Mouse (Mus musculus) layer of hippocampus, postnatal 36 days (tissue): ENCODE measurements around the gene Cyb5r4. TPM values are rescaled to one million over a fixed set of nuclear protein-coding genes. Genes with fewer than 3 reads are reported as not detected.
"Not testable (repeated sequence)": the region's sequence is repeated elsewhere in the genome, so short reads cannot be mapped to it uniquely, and the experiment has no call there.

Experiments used
- DNase-seq, 2 experiments: peaks; one replicate each; pipeline ENCODE4 v3.0.0; 2022
- total RNA-seq, 2 experiments: library from RNA; stranded (reverse); gene quantifications; 2 replicates each; pipeline ENCODE4 v1.2.3; 2021

Gene Cyb5r4
- 10 to 100 TPM; 39.2 to 45.6 TPM for total RNA-seq

DNA sequence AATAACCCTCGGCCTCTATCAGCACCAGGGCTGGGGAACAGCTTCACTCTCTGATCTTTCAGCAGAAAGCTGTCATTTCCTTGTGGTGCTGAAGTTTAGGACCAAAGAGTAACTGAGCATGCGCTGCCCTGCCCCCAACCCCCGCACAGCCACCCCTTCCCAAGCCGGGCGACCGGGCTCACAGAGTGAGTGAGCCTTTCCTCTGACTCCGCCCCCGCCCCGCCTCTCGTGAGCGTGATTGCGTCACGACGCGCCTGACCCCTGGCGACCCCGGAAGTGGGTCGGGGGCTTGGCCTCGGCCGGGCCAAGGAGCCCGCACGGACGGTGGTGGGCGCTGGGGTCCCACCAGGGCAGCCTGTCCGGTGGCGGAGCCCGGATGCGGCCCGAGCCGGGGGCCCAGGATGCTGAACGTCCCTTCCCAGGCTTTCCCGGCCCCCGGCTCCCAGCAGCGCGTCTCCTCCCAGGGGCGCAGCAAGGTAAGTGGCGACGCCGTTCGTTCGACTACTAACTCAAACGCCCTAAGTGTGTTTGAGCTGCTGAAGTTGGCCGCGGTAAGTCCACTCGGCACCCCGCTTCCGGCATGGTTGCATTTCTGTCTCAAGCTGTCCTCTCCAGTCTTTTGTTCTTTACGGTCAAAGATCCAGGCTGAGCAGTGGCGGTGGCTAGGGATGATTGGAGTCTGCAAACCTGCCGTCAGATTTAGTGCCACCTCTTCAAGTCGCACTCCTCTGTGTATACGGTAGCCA, at the start of gene Cyb5r4:
TSS of gene Cyb5r4 (plus strand) at position 237 of the 746 bp plus-strand sequence.
- peak; percentile 92 to 93 for DNase-seq

- DNase-seq: not testable (repeated sequence)
Observed at GRCm38 (mm10) chr9:86972471-86972870, 49.3 kb upstream of the Cyb5r4 start.

DNA sequence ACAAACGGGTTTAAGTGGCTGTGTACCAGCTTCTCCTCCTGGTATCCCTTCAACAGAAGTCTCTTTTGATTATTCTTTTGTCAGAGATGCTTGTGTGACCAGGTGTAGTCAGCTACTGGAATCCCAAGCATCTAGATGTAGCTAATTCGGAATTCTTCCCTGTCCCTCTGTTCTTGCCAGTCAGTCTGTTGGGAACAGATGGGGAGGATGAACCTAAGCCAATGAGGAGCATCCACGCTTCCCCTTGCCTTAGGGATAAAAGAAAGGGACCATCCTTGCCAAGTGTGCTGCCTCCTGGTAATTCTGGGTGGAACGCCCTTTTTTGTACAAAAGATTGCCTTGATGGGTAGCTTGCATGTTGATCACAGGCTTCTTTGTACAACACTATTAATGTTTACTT, 48.3 kb upstream of the Cyb5r4 start:
- peak; percentile 13 to 24 for DNase-seq

GRCm38 (mm10) chr9:86976896-86977295, 44.9 kb upstream of the Cyb5r4 start:
- DNase-seq: peak; percentile 17 to 30

- no peak for DNase-seq
Observed at GRCm38 (mm10) chr9:86978257-86978907, 43.4 kb upstream of the Cyb5r4 start.

GRCm38 (mm10) chr9:86980048-86980447, 41.8 kb upstream of the Cyb5r4 start:
- DNase-seq: no peak

DNA sequence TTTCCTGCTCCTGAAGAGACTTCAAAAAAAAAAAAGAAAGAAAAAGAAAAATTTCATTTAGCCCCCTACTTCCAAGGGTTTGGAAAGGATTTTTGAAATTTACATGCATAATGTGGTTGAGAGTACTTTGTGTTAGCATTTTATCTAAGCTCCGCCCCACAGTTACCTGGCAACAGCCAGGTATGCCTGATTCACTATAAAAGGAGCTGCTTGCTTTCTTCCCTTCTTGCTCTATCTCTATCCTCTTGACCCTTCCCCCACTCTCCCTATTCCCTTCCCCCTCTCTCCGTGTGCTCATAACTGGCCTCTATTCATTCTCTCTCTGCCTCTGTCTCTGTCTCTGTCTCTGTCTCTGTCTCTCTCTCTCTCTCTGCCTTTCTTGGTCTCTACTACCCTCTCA, 40.9 kb upstream of the Cyb5r4 start:
- DNase-seq: no peak

GRCm38 (mm10) chr9:86981551-86981950, 40.3 kb upstream of the Cyb5r4 start:
- no peak for DNase-seq

GRCm38 (mm10) chr9:86984583-86984982, 37.2 kb upstream of the Cyb5r4 start:
- DNase-seq: no peak

DNA sequence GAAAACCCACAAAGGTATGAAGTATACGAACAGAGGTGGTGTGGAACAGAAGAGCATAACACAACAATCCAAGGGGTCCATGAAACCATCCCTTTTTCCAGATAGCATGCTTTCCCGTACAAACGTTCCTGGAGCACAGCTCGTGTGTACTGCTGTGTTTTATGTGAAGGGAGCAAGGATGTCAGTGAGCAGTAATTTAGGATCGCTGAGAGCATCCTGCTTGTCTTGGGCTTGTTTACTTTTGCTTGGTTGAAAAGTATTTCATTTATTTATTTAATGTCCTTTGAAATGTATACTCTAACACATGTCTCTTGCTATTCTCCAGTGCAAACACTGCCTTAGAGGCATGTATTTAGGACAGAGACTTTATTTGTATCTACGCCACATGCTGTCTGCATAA, 36.7 kb upstream of the Cyb5r4 start:
- no peak for DNase-seq

GRCm38 (mm10) chr9:86986703-86987296, 35.0 kb upstream of the Cyb5r4 start:
- no peak for DNase-seq

- DNase-seq: no peak
Observed at GRCm38 (mm10) chr9:86989822-86990221, 32.0 kb upstream of the Cyb5r4 start.

- DNase-seq: no peak
Observed at GRCm38 (mm10) chr9:86991758-86992157, 30.1 kb upstream of the Cyb5r4 start.

GRCm38 (mm10) chr9:86997046-86997691, 24.6 kb upstream of the Cyb5r4 start:
- no peak for DNase-seq

DNA sequence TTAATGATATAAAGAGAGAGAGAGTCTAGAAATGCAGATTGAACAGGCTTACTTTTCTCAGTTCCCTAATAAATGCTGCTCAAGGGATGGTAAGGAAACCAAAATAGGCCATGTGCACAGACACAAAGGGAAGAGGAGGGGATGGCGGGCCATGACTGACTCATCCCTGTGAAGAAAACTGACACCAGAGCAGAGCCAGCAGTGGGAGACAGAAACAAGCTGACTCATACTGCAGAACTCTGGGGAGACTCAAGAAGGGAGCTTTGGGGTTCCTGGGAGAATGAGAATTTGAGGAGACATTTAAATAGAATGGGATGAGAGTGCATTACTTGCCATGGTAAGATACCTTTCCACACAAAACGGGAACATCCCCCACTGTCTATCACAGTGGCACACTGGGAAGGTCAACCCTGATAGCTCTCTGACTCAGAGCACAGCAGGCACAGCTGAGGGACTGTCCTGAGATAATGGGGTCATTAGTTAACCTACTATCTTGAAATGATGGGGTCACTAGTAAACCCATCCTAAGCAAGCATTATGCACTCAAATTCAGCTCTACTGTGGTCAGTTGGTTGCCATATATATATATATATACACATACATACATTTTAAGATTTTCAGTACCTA, 21.7 kb upstream of the Cyb5r4 start:
- DNase-seq: peak; percentile 22 to 31

- DNase-seq: no peak
Observed at GRCm38 (mm10) chr9:87004701-87005434, 16.9 kb upstream of the Cyb5r4 start.

DNA sequence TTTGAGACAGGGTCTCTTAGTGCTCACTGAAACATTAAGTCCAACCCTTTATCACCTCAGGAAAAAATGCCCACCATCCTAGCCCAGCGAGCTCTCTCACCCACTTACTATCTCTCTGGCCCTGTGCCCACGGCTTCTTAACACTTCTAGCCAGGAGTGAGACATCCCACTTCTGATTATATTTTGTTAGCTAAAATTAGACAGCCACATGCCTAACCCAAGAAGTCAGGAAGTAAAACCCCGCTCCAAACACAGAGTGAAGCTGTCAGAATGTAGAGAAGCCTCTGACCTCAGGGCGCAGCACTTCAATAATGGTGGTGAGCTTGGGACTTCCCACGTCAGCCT, 16.4 kb upstream of the Cyb5r4 start:
- no peak for DNase-seq

DNA sequence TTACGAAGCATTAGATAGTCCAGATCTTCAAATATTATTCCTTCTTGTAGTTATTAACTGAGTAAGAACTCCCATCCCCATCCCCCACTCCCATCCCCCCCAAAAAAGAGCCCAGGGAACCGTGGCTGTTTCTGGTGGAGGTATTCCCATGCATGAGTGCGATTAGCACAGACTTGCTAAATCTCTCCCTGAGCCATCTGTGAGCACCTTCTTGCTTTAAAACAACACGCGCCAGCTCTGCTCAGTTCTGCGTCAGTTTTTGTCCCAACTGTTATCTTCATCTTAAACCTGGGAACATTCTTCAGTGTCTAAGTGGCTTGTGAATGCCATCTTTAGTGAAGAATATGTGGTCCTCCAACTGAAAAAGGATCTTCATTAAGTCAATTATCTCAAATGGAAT, 13.3 kb upstream of the Cyb5r4 start:
- DNase-seq: no peak

DNA sequence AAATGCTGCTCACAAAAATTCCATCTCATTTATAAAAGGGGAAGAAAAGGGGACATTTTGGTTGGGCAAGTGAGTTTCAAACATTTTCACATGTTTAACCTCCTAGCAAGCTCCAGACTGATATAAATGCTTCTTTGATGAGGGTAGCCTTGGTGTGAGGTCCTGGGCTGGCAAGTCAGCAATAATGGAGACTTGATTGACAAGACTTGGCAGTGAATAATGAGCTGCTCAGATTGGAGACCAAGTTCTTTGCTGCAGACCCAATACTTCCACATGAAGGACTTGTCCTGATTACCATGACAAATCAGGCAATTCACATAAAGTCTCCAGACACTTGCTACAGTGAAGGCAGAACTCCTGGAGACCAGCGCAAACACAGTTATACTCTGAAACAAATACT, 12.9 kb upstream of the Cyb5r4 start:
- DNase-seq: no peak

DNA sequence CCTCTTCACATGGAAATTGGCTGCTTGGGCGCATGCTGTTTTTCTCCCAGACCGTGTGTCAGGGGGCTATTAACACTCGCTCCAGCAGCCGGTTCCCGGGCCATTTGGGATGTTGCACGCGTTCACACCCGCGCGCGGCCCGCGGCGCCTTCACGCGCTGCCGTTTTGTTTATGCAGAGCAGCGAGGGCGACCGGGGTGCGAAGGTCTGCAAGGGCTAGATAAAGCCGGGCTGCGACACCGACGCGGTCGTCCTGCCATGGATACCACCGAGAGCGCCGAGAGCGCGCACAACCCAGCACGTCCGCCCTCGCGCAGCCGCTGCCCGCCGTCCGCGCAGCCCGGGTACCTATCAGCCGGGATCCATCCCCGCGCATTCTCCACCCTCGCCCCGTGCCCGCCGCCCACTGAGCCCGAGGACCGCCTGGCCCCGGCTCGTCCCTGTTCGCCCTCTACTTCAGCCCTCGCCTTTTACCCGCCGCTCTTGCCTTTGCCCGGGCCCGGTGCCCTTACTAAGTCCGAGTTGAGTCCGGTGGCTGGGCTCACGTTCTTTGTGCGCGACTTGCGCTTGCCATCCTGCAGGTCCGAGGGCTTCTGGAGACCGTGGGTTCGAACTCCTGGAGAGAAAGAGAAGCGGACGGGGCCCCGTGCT, 6.4 kb upstream of the Cyb5r4 start, which contains the start of gene Ripply2:
TSS of gene Ripply2 (plus strand) at position 250 of the 650 bp plus-strand sequence.
- DNase-seq: peak; percentile 50 to 58

- DNase-seq: peak; percentile 18 to 26
Observed at GRCm38 (mm10) chr9:87015938-87016294, 5.9 kb upstream of the Cyb5r4 start.

DNA sequence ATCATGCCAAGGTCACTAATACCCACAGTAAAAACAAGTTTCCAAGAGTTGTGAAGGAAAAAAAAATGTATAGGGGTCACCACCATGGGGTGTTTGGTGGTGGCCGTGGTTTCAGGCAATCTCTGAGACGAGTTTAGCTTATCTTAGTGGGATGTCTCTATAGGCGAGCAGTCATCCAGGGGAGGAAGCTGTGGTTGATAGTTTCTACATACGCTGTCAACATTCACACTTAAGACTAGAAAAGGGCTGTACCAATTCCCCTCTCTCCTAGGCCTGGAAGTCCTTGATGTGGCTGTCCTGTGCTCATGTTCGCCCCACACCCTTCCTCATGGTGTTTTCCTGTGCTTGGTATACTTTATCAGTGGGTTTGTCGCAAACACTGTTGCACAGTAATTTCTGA, 4.0 kb downstream of the Cyb5r4 start:
- DNase-seq: no peak
